Mouse (Mus musculus) erythroid progenitor cell, adult 5-6 weeks (primary cell): ENCODE results near the gene Snx9. TPM values are rescaled to one million over a fixed set of nuclear protein-coding genes. Genes with fewer than 3 reads are reported as not detected.
A peak's percentile ranks its signal among the peaks of the same experiment; 100 is the strongest.

Experiments
- ATAC-seq: replicated peaks from 2 replicates; pipeline ENCODE4 v1.8.0; 2016; ENCODE audit warnings: moderate number of reproducible peaks, mild to moderate bottlenecking, moderate TSS enrichment, inconsistent platforms; ENCODE audit not compliant: poor library complexity, low FRiP score, severe bottlenecking
- total RNA-seq, 2 experiments: library from RNA; stranded (forward) in 1 of 2; stranded (reverse) in 1 of 2; fragments of 150-400 nt in 1 of 2; fragments of 186-747, 209-891 nt in 1 of 2; gene quantifications; 2 replicates each; pipeline versions ENCODE4 v1.2.3 to v1.2.4; 2015 to 2017; ENCODE audit warnings: low replicate concordance in 2 of 2

Gene Snx9
- total RNA-seq (2015; ENCODE audit: low replicate concordance): 11.3 and 18.7 TPM in 2 replicates
- 4.4 and 5.9 TPM in 2 replicates for total RNA-seq (2017; ENCODE audit: low replicate concordance)

- peak; percentile 42; the same call in 1 of the 2 replicates for ATAC-seq
Measured at GRCm38 (mm10) chr17:5841128-5841942, at the start of gene Snx9. Gene Snx9 (plus strand): TSS chr17:5841329.

DNA sequence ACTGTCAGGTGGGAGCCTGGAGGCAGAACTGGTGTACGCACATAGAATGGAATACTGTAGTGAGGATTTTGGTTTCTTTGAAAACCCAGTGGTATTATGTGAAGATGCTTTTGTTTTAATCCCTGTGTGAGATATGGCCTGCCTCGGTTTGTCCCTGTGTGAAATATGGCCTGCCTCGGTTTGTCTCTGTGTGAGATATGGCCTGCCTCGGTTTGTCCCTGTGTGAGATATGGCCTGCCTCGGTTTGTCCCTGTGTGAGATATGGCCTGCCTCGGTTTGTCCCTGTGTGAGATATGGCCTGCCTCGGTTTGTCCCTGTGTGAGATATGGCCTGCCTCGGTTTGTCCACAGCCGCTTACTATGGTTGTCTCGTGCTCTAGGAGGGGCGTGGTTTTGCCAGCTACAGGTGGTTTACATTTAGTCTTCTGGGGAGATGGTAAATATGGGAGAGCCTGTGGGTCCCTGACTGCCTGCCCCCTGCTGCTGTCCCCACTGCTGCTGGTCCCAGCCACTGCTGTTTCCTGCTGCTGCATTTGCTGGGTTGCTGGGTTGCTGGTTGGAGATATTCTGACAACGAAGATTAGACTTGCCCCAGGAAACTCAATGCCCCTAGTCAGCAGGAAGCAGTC lies 48.9 kb upstream of the Snx9 start:
- no peak for ATAC-seq

- ATAC-seq: no peak
Measured at GRCm38 (mm10) chr17:5793593-5793992, 47.5 kb upstream of the Snx9 start.

DNA sequence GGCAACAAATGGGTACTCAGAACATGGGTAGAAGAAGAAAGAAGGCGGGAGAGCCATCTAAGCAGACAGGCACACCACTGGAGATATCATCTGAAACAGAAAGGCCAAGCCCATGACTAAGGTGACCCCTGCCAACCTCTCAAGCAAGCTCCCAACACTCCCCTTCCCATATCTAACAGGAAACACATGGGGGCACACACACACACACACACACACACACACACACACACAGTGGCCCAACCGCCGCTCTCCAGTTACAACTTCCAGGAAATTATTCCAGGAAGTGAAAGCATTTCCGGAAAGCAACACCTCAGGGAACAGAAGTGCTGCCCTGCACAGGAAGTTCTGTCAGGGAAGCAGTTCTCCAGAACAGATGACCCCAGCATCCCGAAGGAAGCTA lies 46.9 kb upstream of the Snx9 start:
- ATAC-seq: no peak

DNA sequence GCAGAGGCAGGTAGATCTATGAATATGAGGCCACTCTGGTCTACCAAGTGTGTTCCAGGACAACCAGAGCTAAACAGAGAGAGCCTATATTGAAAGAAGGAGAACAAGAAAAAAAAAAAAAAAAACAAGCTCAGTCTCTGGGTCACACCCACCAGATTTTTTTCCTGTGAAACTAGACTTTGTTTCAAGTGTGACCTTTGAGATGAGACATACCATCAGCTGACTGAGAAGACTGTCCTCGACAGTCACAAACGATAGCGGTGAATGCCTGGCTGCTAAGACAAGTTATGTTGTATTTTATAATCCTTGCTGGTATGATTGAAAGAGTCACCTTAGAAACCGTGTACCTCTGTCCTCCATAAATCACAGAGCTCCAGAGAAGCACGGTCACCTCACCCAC lies 45.8 kb upstream of the Snx9 start:
- ATAC-seq: no peak

DNA sequence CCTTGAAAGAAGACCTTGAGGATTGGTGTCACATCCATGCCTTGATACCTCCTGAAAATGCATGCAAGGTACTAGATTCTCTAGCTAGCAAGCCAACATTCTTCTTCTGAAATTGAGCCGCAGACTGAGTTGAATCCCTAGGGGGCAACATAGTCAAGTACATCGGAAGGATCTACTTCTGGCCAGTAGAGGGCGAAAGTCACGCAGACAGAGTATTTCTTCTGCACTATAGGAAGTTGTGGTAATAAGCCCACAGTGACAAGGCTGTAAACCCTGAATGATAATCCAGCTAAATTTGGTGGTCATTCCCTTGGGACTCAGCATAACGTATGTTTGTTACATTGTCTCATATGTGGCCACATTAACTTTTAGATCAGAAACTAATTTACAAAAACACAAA lies 45.3 kb upstream of the Snx9 start:
- ATAC-seq: no peak

DNA sequence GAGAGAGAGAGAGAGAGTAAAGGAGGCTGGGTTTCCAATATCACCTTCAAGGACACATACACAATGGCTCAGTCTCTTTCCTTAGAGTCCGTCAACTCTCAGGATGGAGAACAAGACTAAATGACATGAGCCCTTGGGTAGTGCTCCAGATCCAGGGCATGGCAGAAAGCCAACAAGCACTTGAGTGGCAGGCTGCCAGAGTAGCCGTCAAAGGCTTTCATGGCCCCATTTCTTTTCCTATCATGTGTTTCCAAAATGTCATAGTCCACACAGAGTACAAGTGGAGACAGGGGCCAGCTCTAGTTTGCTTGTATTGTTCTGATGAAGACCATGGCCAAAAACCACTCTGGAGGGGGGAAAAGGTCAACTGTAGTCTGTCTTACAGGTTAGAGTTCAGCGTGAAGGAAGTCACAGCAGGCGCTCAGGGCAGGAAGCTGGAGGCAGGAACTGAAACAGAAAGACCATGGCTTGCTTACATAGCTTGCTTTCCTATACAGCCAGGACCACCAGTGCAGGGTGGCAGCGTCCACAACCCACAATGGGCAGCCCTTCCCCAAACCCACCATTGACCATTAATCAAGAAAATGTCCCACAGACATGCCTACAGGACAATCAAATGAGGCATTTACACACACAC lies 43.9 kb upstream of the Snx9 start:
- ATAC-seq: no peak

GRCm38 (mm10) chr17:5798221-5798801 lies 42.8 kb upstream of the Snx9 start:
- no peak for ATAC-seq

- no peak for ATAC-seq
Measured at GRCm38 (mm10) chr17:5798900-5799299, 42.2 kb upstream of the Snx9 start.

DNA sequence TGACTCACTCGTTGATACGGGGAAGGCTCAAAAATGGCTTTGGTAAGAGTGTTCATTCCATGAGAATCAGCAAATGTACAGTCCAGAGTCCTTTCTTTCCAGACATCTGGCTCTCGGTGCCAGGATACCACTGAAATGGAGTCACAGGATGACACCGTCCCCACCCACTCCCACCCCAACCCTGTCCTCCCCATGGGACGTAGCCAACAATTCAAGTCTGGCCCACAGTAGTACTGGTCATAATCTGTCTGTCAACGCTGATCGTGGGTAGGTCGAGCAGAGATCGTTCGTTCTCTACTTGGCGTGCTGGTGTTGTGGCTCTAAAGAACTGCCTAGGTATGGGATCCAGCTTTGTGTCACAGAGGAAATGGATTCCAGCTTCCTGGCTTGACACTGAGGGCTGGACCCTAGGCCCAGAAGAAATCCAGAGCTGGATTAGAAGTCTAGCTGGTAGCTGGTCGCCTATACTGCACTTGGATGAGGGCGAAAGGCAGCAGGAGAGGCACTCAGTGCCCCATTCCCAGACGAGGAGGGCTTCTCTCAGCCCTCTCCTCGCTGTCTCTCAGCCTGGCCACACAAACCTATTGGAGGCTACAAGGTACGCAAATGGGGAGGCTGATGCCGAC lies 41.6 kb upstream of the Snx9 start:
- no peak for ATAC-seq

GRCm38 (mm10) chr17:5800254-5800653 lies 40.9 kb upstream of the Snx9 start:
- ATAC-seq: no peak

- ATAC-seq: no peak
Measured at GRCm38 (mm10) chr17:5800824-5801560, 40.1 kb upstream of the Snx9 start.

- no peak for ATAC-seq
Measured at GRCm38 (mm10) chr17:5801761-5802655, 39.1 kb upstream of the Snx9 start.

DNA sequence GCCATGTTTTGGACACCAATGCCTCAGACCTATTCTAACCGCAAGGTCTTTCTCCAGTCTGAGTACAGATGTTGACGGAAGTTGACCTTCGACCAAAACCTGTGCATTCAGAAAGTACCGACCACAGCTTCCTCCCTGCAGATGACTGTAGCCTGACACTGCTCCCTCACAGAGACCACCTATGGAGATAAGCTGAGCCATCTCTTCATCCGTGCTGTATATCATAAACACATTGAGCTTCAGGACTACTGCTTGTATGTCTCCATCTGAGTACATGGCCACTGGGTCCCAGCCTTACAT lies 38.5 kb upstream of the Snx9 start:
- ATAC-seq: no peak

GRCm38 (mm10) chr17:5803229-5804012 lies 37.7 kb upstream of the Snx9 start:
- no peak for ATAC-seq

DNA sequence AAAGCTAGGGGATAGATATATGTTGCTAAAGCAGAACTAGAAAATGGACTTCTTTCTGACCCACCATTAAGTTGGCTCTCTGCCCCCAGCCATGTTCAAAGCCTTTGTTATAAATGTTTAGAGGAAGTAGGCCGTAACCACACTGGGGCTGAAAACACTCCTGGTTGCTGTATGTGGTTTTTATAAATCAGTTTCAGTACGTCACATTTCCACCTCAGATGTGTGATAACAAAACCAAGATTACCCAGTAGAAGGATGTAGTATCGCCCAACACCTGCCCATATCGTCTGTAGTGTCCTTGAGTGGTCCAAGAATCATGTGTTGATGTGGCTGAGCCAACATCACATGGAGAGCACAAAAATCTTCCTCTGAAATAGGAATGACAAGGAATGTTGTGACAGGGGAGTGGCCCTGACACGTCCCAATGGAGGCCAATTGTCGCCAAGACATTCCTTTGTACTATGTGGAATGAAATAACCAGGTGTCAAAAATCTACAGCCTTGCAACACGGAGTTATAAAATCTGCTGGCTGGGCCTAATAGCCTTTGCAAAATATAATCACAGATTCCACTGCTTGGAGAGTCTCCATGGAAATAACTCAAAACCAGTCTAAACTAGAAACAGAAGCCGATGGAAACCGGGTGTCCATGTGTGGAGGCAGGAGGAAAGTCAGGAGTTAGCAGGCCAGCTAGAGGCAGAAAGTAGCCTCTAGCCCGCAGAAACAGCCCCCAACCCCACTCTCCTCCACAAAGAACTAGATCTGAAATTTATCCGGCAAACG lies 36.6 kb upstream of the Snx9 start:
- ATAC-seq: no peak

GRCm38 (mm10) chr17:5805151-5805834 lies 35.8 kb upstream of the Snx9 start:
- ATAC-seq: no peak
